Mouse (Mus musculus) kidney, adult 8-10 months (tissue): ENCODE results near the gene Dntt.
A peak's percentile ranks its signal among the peaks of the same experiment; 100 is the strongest.

Experiments
- DNase-seq, 2 experiments: peaks; one replicate each; pipeline ENCODE4 v3.0.0; 2022

Dntt gene

DNA sequence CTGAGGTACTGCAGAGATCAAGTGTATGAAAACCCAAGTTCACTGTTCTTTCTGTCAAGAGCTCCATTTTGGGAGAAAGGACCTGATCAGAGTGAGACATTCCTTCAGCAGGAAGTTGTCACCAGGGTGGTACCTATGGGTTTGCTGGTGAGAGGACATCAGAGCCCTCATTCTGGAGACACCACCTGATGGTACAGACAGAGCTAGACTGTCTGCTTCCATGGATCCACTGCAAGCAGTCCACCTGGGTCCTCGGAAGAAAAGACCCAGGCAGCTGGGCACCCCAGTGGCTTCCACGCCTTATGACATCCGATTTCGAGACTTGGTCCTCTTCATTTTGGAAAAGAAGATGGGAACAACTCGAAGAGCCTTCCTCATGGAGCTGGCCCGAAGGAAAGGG lies at the start of gene Dntt:
TSS of gene Dntt (plus strand) at position 57 of the 400 bp plus-strand sequence.
- no peak for DNase-seq

DNA sequence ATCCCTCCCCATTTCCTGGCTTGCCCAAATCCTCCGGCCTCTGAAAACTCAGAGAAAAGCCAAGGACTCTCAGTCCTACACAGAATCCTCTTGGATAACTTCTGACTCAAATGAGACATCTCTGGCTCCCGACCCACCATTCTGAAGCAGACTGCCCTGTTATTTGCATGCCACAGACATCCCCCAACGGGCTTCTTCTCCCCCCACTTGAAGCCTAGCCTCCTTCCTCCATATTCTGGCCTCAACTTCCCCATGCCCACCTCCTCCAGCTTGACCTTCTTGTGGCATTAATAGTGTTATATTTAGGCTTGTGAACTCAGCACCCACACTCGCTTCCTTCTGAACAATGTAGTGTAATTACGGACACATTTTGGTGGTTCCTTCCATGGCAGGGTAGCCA lies 48.4 kb upstream of the Dntt start:
- DNase-seq: no peak

DNA sequence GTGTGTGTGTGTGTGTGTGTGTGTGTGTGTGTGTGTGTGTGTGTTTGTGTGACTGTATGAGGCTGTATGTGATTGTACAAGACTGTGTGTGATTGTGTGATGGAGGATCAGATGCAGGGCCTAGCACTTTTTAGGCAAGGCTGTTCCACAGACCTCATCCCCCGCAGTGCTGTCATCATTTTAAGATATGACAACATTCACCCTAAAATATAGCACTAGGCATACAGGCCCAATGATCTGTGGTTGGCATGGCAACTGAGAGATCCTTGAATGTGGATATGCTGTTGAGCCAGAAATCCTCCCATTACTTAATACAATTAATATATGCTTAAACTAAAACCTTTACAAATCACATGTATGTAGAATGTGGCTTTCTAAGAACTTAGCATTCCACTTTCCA lies 44.5 kb upstream of the Dntt start:
- no peak for DNase-seq

DNA sequence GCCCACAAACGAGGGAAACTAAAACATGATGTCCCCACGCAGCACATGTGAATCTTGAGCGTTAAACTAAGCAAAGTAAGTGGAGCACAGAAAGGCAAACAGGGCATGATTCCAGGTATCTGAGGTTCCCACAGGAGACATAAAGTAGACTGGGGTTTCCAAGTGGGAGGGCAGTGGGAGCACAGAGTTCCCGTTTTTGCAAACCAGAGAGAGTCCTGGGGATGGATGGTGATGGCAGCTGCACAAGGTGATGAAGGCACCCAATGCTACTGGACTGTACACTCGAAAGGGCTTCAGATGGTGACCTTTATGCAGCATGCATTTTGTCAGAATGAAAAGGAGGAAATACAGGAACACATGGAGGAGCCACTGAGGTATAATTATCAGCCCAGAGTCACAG lies 40.2 kb upstream of the Dntt start:
- DNase-seq: no peak

DNA sequence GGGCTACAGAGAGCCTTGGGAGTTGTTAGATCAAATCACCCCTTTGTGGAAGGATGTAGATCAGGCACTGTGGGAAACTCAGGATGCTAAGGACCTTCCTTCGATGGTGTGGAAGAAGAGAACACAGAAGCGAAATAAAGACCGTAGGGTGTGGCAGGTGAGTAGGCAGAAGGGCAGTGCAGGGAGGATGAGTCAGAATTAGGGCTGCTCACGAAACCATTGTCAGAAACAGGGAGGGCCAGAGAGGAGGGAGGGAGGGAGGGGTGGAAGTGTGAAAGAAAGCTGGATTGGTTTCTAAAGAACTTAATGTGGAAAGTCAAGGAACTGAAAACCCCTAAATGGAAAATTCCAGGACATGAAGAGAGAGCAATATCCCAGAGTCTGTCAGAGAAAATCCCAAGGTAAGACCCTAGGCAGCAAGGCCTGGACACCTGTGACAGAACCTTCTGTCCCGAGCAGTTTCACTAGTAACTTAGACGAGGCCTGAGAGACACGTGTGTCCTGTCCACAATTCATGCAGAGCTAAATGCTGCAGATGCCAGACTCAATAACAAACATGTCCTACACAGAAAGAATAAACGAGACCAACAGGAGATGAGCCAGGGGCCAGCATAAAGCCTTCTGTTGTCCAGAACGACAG lies 39.0 kb upstream of the Dntt start:
- no peak for DNase-seq

DNA sequence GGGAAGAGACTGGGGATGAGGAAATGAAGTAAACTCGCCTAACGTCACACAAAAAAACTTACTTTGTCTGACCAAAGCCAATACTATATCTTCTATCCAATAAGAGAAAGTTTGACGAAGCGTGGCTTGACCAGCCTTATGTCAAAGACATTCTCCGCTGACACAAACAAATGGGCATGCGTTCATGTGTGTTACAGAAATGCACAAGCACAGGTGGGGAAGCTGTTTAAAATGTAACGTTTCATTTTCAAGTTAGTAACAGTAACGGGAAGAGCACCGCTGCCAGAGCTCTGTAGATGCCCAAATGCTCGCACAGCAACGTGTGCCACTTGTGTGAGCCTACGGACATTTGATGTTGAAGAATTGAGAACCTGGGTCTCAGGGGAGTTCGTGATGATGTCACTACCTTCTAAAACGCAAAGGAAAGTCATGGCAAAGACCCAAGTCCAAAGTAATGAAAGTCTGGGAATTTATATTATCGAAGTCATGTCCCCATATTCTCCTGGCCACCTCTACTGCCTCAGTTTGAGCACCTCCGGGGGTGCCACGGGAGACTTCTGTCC lies 38.2 kb upstream of the Dntt start:
- no peak for DNase-seq

DNA sequence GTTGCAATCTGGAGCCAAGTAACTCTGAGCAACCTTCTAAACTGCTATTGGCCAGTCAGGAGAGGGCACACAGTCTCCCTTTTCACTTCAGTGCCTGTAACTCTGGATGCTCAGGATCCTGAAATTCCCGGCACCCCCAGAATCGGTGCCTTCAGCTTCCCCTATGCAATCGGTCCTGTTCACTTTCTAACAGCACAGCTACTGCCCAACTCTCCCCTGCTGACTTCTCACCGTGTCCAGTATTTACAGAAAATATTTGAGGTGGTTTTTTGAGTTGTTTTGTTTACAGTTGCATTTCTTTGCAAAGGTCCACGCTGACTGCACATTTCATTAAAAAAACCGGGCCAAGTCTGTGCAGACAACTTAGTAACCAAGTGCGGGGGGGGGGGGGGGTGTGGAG lies 37.4 kb upstream of the Dntt start:
- no peak for DNase-seq

DNA sequence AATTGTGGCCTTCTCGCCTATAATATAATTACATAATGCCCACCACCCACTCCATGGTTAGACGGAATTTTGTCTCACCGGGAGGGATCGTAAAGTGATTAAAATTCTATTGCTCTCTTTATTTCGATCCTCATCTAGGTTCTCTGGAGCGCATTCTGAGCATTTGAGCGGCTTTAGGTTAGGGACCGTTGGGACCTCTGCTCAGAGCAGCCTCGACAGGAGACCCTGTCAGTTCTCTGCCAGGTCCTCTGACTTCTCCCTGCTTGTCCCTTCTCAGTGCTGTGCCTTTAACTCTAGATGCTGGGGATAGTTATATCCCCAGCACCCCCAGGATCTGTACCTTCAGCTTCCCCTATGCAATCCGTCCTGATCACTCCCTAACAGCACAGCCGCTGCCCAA lies 37.0 kb upstream of the Dntt start:
- DNase-seq: no peak

DNA sequence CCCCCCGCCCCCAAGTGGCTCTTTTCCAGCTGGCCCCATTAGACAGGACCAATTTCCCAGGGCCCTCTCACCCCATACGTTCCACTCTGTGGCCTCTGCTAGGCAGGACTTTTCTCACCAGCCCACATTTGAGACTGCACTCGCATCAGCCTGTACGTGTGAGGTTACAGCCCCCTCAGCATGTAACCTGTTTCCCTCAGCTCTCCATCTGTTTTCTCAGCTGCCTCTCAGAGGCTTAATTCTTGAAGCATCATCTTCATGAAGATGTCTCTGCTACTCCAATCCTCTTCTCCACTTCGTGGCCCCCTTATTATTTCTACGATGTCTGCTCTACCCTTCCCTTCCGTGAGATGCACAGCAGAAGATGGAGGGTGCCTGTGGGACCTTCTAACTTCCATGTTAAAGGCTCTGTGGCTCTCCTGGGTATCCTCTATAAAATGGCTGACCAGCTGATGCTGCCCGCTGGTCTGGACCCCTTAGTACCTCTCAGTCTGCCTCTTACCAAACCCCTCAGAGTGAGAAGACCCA lies 36.5 kb upstream of the Dntt start:
- no peak for DNase-seq

DNA sequence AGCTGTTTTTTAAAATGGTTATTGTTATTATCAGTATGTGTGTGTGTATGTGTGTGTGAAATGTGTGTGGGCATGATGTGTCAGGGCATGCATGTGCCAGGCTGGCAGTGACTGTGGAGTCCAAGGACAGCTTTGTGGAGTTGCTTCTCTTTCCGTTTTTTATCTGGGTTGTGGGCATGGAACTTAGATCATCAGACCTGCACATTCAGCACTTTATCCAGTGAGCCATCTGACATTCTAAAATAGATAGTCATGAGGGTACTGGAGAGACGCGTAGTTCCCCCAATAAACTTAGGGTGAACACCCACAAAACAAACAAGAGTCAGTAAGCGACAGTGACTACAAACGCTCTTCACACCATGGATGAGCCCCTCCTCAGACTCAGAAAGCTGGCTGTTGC lies 35.7 kb upstream of the Dntt start:
- DNase-seq: no peak

DNA sequence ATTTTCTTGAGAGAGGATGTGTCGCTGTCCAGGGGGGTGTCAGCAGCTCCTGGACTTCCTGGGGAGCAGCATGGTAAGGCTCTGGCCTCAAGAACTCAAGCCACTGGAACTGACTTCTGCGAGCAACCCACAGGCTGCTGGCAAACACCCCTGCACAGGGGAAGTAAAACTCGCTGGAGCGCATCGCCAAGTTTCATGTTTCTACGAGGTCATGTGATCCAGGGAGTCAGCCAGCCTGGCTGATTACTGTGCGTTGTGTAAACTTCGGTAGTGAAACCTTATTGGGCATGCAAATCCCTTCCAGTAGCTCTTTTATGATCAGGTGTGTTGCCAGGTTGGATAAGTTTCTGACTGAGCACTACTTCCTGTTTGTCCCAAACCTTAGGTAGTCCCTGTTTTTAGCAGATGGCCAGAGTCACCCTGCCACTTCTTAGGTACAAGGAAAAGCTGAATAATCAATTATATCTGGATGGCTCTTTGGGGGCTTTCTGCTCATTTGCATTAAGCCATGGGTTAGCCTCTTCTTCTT lies 35.0 kb upstream of the Dntt start, which contains the start of gene Blnk:
TSS of gene Blnk (minus strand) at position 479 of the 529 bp plus-strand sequence.
- peak; percentile 88 to 92 for DNase-seq

DNA sequence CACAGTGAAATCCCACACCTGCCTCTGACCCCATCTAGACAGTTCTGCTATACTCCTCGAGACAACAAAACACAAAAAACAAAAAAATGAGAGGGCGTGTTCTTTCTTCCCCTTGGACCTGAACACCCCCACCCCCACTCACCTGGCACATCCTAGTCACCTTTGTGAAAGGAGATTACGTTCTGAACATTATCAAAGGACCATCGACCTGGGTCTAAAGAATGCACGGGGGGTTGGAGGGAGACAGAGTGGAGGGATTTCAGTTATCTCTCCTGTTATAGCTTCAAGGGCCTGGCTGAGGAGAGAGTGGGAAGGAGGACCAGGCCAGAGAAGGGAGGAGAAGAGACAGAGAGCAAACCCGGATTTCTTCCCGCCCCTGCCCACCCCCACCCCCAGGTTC lies 34.2 kb upstream of the Dntt start:
- DNase-seq: no peak

DNA sequence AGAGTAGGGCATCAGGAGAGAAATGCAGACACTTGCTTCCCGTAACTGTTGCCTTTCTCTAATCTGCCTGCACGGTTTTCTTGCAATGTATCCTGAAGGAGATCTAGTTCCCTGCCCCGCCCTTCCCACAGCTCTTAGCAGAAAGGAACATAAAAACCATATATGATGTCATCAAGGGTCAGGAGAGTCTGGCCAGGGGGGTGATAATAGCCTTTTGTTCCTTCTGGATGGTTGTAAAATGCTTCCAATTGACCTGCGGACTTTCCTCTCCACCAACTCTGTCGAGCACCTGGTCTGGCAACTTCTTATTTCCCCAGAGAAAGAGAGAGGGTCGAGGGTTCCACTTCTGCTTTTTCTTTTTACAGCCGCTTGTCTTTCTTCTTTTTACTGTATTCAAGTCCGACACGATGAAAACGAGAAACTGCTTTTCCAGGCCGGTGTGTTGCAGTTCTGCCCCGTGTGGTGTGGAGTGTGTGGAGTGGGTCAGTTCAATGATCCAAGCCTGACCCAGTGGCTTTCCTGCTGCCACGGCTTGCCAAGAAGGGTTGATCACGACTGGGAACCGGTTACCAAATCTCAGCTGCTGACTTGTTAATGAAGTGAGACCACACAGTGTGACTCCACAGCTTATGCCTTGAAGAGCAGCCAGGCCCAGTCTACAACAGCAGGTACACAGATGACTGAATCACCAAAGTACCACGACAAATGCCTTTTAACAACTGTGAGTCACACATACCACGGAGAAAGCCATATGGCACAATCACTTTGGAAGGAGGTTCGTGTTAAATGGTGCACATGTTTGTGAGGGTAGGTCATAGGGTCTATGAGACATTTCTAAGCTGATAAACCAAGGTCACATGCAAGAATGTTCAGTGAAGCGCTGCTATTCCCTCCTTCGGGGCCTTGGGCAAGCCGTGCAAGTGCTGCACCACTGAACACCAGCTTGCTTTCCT lies 33.4 kb upstream of the Dntt start:
- DNase-seq: peak; percentile 34 to 55

DNA sequence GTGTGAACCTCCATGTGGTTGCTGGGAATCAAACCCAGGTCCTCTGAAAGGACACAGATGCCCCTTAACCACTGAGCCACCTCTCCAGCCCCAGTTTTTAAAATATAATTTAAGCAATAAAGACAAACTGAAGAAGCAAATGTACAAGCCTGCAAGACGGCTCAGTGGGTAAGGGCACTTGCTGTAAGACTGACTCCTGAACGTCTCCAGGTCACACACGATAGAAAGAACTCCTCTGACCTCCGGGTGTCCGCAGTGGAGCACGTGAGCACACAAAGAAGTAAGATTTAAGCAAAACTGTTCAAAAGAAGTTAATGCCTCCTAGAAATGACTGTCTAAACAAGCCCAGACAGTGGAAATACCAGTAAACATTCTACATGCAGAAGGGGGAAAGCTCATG lies 32.4 kb upstream of the Dntt start:
- no peak for DNase-seq

DNA sequence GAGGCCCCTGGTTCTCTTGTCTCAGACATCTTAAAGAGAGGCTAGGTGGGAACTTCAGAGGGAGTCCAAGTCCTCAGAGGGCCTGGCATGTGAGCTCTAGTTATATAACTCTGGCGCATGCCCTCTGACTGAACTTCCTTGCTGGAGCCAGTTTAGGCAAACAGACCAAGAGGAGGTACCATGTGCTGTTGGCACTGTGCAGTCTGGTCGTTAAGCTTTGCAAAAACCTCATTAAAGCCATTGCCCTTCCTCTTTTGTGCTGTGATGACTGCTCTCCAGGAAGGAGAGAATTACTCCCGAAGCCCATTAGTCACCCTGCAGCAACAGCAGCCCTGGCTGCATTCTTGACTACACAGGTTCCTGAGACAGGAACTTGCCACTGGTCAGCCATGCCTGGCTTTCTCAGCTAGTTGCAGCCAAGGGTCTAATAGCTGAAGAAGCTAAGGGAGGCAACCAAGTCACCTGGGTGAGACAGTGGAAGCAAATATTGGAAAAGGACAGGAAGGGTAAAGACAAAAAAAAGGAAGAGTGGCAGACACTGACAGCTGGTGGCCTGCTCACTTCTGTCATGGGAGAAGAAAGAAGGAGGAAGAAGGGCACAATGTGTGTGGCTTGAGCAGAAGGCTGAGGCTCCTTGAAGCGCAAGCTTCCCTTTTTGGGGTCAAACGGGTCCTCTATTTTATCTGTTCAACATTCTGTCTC lies 30.5 kb upstream of the Dntt start:
- DNase-seq: peak; percentile 66 to 85

DNA sequence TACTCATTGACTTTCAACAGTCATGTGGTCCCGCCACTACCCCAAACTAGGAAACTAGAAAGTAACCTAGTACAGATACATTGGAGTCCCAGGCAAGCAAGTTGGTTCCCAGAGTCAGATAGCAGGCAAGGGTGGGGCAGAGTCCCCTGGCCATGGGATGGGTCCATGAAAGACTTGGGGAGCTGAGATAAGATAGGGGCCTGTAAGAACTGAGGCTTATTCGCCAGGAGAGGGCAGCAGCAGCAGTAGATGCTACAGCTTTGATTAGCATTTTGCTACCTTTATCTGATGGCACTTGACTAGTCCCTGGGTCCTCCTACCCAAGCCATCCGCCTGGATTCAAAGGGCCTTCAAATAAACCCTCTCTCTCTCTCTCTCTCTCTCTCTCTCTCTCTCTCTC lies 29.5 kb upstream of the Dntt start:
- DNase-seq: no peak

DNA sequence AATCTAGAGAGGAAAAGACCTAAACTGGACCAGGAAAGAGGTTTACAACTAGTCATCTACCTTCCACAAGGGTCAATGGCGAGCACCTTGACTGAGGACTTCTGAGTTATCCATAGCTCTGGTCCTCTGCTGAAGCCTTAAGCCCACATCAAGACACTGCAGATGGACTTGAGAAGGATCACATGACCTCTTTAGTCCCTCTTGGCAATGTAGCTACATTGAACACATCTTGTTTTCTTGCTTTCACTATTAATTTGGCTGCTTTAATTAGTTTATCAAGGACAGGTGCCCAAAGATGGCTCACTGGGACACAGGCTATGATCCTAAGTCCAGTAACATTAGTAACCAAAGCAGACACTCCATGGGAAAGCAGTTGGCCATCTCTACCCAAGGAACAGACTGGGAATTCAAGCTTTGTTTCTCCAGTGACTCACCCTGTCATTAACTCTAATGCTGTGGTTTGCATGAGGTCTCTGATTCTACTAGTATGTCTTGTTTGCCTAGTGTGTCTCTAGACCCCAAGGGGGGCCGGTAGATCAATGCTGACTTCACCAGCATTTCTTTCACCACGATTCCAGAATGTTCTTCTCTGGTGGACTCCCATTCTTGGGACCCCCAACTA lies 25.3 kb upstream of the Dntt start:
- DNase-seq: no peak

DNA sequence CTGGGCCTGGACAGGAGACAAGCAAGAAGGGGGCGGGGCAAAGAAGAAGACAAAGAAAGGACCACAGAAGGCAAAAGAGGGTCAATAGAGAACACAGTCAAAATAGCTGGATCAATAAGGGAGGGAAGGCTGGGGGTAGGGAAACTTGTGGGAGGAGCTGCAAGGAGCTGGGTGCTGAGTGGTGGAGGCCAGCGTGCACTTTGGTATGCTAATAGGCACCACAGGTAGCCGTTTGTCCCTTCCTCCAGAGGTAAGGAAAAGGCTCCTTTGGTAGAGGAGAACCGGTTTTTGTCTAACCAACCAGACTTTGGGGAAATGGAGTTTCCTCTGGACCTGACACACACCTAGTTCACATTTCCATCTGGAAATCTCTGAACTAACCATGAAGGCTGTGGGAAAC lies 22.5 kb upstream of the Dntt start:
- no peak for DNase-seq

DNA sequence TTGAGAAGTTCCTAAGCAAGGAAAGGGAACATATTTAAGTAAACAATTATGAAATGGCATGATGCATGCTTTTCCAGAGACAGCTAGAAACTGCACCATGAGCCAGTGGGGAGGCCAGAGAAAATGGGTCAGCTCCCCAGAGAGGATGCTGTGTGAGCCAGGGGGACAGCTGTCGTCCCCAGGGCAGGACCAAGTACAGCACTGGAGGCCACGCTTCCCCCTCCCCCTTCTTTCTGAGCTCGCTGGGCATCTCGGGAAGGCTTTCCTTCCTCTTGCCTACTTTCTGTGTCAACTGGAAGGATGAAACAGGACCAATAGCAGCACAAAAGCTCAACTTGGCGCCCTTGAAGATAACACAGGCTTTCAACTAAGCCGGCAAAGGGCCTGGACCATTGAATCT lies 21.7 kb upstream of the Dntt start:
- DNase-seq: no peak

DNA sequence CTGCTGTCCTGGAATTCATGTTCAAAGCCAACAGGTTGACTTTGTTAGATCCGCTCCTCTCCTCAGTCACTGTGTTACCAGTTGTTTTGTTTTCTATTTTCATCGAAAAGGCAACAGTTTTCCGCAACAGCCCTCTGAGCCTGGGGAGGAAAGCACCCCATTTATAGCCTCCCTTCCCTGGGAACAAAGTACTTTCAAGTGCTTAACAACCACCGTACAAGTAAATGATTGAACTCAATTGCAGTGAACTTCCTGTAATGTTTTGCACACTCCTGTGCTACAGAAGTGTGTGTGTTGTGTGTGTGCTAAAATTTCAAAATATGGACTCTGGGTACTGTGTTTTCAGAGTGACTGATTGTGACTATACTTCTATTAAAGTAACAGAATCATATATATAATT lies 21.3 kb upstream of the Dntt start:
- DNase-seq: no peak

DNA sequence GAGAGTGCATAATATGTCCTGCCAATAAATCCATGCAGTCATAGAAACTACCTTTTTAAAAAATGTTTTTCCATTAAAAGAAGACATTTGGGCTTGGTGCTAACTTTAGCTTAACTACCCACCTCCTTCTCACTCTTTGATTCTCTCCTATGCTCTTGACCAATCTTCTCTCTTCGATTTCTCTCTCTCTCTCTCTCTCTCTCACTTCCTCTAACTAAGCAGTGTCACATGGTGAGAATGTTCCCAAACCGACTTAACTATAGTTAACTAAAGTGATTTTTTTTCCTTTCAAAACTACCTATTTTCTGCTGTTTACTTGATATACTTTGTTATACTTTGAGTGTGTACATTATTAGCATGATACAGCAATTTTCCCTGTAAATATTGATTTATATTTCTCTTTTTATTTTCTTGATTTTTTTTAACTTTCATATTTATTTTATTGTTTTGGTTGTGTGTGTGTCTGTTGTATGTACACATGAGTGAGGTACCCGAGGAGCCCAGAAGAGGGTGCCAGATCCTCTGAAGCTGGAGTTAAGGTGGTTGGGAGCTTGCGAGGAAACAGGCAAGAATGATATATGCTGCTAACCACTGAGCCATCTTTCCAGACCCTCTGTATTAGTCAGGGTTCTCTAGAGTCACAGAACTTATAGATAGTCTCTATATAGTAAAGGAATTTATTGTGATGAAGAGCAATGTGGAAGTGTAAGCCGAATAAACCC lies 20.2 kb upstream of the Dntt start:
- no peak for DNase-seq

DNA sequence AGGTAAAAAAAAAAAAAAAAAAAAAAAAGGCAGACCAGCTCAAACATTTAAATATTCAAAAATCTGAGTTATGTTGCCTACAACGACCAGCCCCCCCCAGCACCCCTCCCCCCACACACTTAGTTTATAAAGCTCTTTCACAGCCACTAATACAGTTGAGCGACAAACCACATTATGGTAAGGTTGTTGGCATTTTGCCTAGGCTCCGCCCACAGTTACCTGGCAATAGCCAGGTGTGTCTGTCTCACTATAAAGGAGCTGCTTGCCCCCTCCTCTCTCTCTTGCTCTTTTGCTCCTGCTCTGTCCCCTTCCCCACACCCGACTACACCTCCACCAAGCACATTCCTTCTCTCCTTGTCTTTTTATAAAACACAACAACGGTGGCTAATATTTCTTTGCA lies 17.4 kb upstream of the Dntt start:
- no peak for DNase-seq
